27 mouse cellular contexts compared by ENCODE assay signal in the genomic region with DNA sequence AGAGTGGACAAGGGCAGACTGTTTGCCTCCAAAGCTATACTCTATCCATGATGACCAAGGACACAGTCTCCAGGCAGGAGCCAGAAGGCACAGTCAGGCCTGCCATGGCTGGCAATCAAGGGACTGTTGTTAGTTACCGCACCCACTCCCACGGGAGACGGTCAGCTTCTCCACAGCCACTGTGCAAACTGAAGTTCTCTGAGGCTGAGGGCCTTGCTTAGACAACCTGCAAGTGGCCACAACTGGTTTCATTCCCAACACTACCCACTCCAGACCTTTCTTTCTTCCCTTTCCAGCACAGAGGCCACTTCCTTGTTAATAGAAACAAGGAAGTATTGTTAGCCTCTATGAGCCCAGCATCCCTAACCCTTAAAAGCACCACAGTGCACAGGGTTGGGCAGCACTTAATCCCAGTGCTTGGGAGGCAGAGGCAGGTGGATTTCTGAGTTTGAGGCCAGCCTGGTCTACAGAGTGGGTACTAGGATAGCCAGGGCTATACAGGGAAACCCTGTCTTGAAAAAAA. TPM values are rescaled to one million over a fixed set of nuclear protein-coding genes. Genes with fewer than 3 reads are reported as not detected.
A peak's percentile ranks its signal among the peaks of the same experiment; 100 is the strongest.
DNase-seq lines count a peak whose midpoint lies in the region; ATAC-seq and TF ChIP-seq lines count a peak whose summit lies in the region.
"Had no signal": no experiment of that assay in that cellular context is flagged by ENCODE, and none has a peak within 500 bp of the region (broad histone marks: within the 10 kb centered on the region; RNA-seq: fewer than 3 reads in every experiment).

No protein-coding gene starts in this region.

- no peak for TF ChIP-seq EP300 in liver, postnatal 0 days (IDR thresholded peaks at IDR 0.05; ENCODE audit: low read depth)

- TF ChIP-seq CTCF in liver, postnatal 0 days (IDR thresholded peaks at IDR 0.05; ENCODE audit: low read depth) = no peak
- TF ChIP-seq CTCF in intestine, postnatal 0 days (IDR thresholded peaks at IDR 0.05; ENCODE audit: low read depth) = no peak

- no peaks in the 10 kb centered on the region for H3K27me3 ChIP-seq in liver, embryonic 12.5 days (replicated peaks)
- no peaks in the 10 kb centered on the region for H3K27me3 ChIP-seq in liver, postnatal 0 days (ENCODE audit: insufficient read depth, low read length)
- H3K27me3 ChIP-seq in intestine, postnatal 0 days (replicated peaks; ENCODE audit: control insufficient read depth, insufficient read depth, low read length) = no peaks in the 10 kb centered on the region
- no peaks in the 10 kb centered on the region for H3K27me3 ChIP-seq in liver, embryonic 16.5 days (ENCODE audit: control insufficient read depth, insufficient read depth, low read depth, low read length)
- H3K27me3 ChIP-seq: embryonic facial prominence, embryonic 15.5 days; limb, embryonic 15.5 days; midbrain, embryonic 12.5 days had no signal

- WGBS in liver, embryonic 12.5 days (ENCODE audit: insufficient replicate concordance) = 89% methylated on average over 3 of the region's 3 CpGs
- WGBS in liver, postnatal 0 days (ENCODE audit: insufficient replicate concordance) = 84% methylated on average over 3 of the region's 3 CpGs
- 91% methylated on average over 3 of the region's 3 CpGs for WGBS in intestine, postnatal 0 days
- WGBS in liver, embryonic 16.5 days (ENCODE audit: insufficient replicate concordance) = 90% methylated on average over 3 of the region's 3 CpGs

- H3K9ac ChIP-seq in liver, embryonic 12.5 days = peak overlapping the region; percentile 91
- H3K9ac ChIP-seq in liver, postnatal 0 days (replicated peaks) = no peak overlapping the region
- no peak overlapping the region for H3K9ac ChIP-seq in intestine, postnatal 0 days (ENCODE audit: low read depth, low read length)
- peak overlapping the region; percentile 13 for H3K9ac ChIP-seq in liver, embryonic 16.5 days (ENCODE audit: low read depth, low read length)
- H3K9ac ChIP-seq: embryonic facial prominence, embryonic 15.5 days; limb, embryonic 15.5 days; midbrain, embryonic 12.5 days had no signal

- H3K27ac ChIP-seq in liver, embryonic 12.5 days = peak overlapping the region; percentile 95
- H3K27ac ChIP-seq in liver, postnatal 0 days (ENCODE audit: low read depth) = no peak overlapping the region
- no peak overlapping the region for H3K27ac ChIP-seq in intestine, postnatal 0 days (ENCODE audit: low read depth, low read length)
- H3K27ac ChIP-seq in liver, embryonic 16.5 days (ENCODE audit: low read length) = 0 out of 2 replicates have a peak overlapping the region, but pooled peaks have one; percentile 23
- H3K27ac ChIP-seq: embryonic facial prominence, embryonic 15.5 days; forebrain, embryonic 10.5 days; hindbrain, postnatal 0 days; kidney, postnatal 0 days; limb, embryonic 15.5 days; midbrain, embryonic 12.5 days had no signal

- peaks cover 96% of the 10 kb centered on the region for H3K36me3 ChIP-seq in liver, embryonic 12.5 days
- peaks cover 17% of the 10 kb centered on the region for H3K36me3 ChIP-seq in liver, postnatal 0 days (replicated peaks; ENCODE audit: insufficient read depth, low read length)
- no peaks in the 10 kb centered on the region for H3K36me3 ChIP-seq in intestine, postnatal 0 days (ENCODE audit: control insufficient read depth, insufficient read depth)
- H3K36me3 ChIP-seq in liver, embryonic 16.5 days (ENCODE audit: control insufficient read depth, insufficient read depth) = peaks cover 43% of the 10 kb centered on the region
- H3K36me3 ChIP-seq: embryonic facial prominence, embryonic 15.5 days; forebrain, embryonic 10.5 days; limb, embryonic 15.5 days; midbrain, embryonic 12.5 days had no signal

- H3K4me1 ChIP-seq in liver, embryonic 12.5 days = peaks cover 83% of the 10 kb centered on the region
- peaks cover 5% of the 10 kb centered on the region; the same call in 1 of the 2 replicates for H3K4me1 ChIP-seq in liver, postnatal 0 days (ENCODE audit: insufficient read depth)
- no peaks in the 10 kb centered on the region for H3K4me1 ChIP-seq in intestine, postnatal 0 days (replicated peaks; ENCODE audit: control insufficient read depth, insufficient read depth, low read length)
- H3K4me1 ChIP-seq in liver, embryonic 16.5 days (ENCODE audit: control insufficient read depth, low read depth, low read length) = peaks cover 42% of the 10 kb centered on the region

- DNase-seq in liver, postnatal 0 days = no peak
- DNase-seq in frontal cortex, postnatal 25 days (ENCODE audit: low spot score in 2 of 2) = no peak
- DNase-seq in right cerebral cortex, postnatal 4 days = no peak
- DNase-seq: adrenal gland, postnatal 14 days; cerebellum, adult 9-10 months; gastrocnemius, postnatal 25 days; kidney, adult 2 months; layer of hippocampus, adult 9-11 months; right cerebral cortex, postnatal 25 days; thymus, adult 2 months; thymus, postnatal 4 days had no signal

- peak overlapping the region; percentile 81 for H3K4me3 ChIP-seq in liver, embryonic 12.5 days
- no peak overlapping the region for H3K4me3 ChIP-seq in liver, postnatal 0 days (ENCODE audit: low read depth, low read length)
- no peak overlapping the region for H3K4me3 ChIP-seq in intestine, postnatal 0 days (ENCODE audit: low read depth, low read length)
- peak overlapping the region; percentile 23 for H3K4me3 ChIP-seq in liver, embryonic 16.5 days (ENCODE audit: low read depth, low read length)
- H3K4me3 ChIP-seq: embryonic facial prominence, embryonic 15.5 days; forebrain, embryonic 10.5 days; limb, embryonic 15.5 days; midbrain, embryonic 12.5 days had no signal

- ATAC-seq in liver, embryonic 12.5 days = no peak
- ATAC-seq in liver, postnatal 0 days = no peak
- peak; percentile 31; the same call in 1 of the 2 replicates for ATAC-seq in intestine, postnatal 0 days
- no peak for ATAC-seq in liver, embryonic 16.5 days (ENCODE audit: low read depth)
- no peak for ATAC-seq in inflammation-experienced regulatory T-cells, adult 6 months
- ATAC-seq: forebrain, embryonic 16.5 days; hindbrain, postnatal 0 days had no signal

- H3K4me2 ChIP-seq in liver, embryonic 12.5 days = peak overlapping the region; percentile 84
- H3K4me2 ChIP-seq in liver, postnatal 0 days (ENCODE audit: low read depth, low read length) = no peak overlapping the region
- no peak overlapping the region for H3K4me2 ChIP-seq in intestine, postnatal 0 days (replicated peaks; ENCODE audit: low read depth)
- peak overlapping the region; percentile 71 for H3K4me2 ChIP-seq in liver, embryonic 16.5 days (ENCODE audit: low read depth, low read length)
- H3K4me2 ChIP-seq: embryonic facial prominence, embryonic 15.5 days; heart, embryonic 11.5 days; limb, embryonic 15.5 days; midbrain, embryonic 12.5 days had no signal

- no peaks in the 10 kb centered on the region for H3K9me3 ChIP-seq in liver, embryonic 12.5 days (replicated peaks)
- no peaks in the 10 kb centered on the region for H3K9me3 ChIP-seq in liver, postnatal 0 days (ENCODE audit: low read length)
- H3K9me3 ChIP-seq in intestine, postnatal 0 days (ENCODE audit: control insufficient read depth) = no peaks in the 10 kb centered on the region
- H3K9me3 ChIP-seq in liver, embryonic 16.5 days (replicated peaks; ENCODE audit: control insufficient read depth, low read length) = no peaks in the 10 kb centered on the region
- H3K9me3 ChIP-seq: embryonic facial prominence, embryonic 15.5 days; forebrain, embryonic 10.5 days; limb, embryonic 15.5 days; midbrain, embryonic 12.5 days had no signal

RNA-seq across cellular contexts. Expression of a gene that starts 5.8 kb away (rescaled TPM):
- 97.6 and 97.7 TPM in 2 replicates for polyA plus RNA-seq in liver, embryonic 12.5 days (2016; fragmentation: Nextera tagmentation; extraction: Ambion mirVana)
- polyA plus RNA-seq in liver, postnatal 0 days (2015; fragmentation: Nextera tagmentation; extraction: Ambion mirVana) = 32.7 and 33.8 TPM in 2 replicates
- polyA plus RNA-seq in intestine, postnatal 0 days (2015; fragmentation: Nextera tagmentation; extraction: Ambion mirVana) = not detected in 2 replicates
- 74.2 and 77.0 TPM in 2 replicates for polyA plus RNA-seq in liver, embryonic 16.5 days (2015; fragmentation: Nextera tagmentation; extraction: Ambion mirVana)
- polyA plus RNA-seq in inflammation-experienced regulatory T-cells, adult 6 months (2017; shearing (Covaris generic)) = 1 to 10 TPM in 2 of 3 experiments, under 1 TPM in 1; 0.57 to 1.3 (median 1.3) TPM
- polyA plus RNA-seq: C2C12; forebrain, embryonic 16.5 days; heart, postnatal 0 days; hindbrain, embryonic 11.5 days; hindbrain, postnatal 0 days; kidney, postnatal 0 days had no signal

RNA-seq across cellular contexts. Expression of a gene that starts 6.2 kb away (rescaled TPM):
- 0.23 and 0.27 TPM in 2 replicates for polyA plus RNA-seq in liver, embryonic 12.5 days (2016; fragmentation: Nextera tagmentation; extraction: Ambion mirVana)
- polyA plus RNA-seq in liver, postnatal 0 days (2015; fragmentation: Nextera tagmentation; extraction: Ambion mirVana) = 0.33 and 0.48 TPM in 2 replicates
- 0.29 and 0.37 TPM in 2 replicates for polyA plus RNA-seq in intestine, postnatal 0 days (2015; fragmentation: Nextera tagmentation; extraction: Ambion mirVana)
- 0.38 and 0.64 TPM in 2 replicates for polyA plus RNA-seq in liver, embryonic 16.5 days (2015; fragmentation: Nextera tagmentation; extraction: Ambion mirVana)
- 1 to 10 TPM; 3.1 to 5.0 (median 4.9) TPM for polyA plus RNA-seq in inflammation-experienced regulatory T-cells, adult 6 months (2017; shearing (Covaris generic))
- polyA plus RNA-seq: large intestine, adult 2 months; thymus, adult 2 months had no signal

RNA-seq across cellular contexts. Expression of a gene that starts 6.2 kb away (rescaled TPM):
- polyA plus RNA-seq in liver, embryonic 12.5 days (2016; fragmentation: Nextera tagmentation; extraction: Ambion mirVana) = 61.5 and 66.4 TPM in 2 replicates
- polyA plus RNA-seq in liver, postnatal 0 days (2015; fragmentation: Nextera tagmentation; extraction: Ambion mirVana) = 60.6 and 62.2 TPM in 2 replicates
- polyA plus RNA-seq in intestine, postnatal 0 days (2015; fragmentation: Nextera tagmentation; extraction: Ambion mirVana) = 116 and 129 TPM in 2 replicates
- polyA plus RNA-seq in liver, embryonic 16.5 days (2015; fragmentation: Nextera tagmentation; extraction: Ambion mirVana) = 48.6 and 55.5 TPM in 2 replicates
- polyA plus RNA-seq in inflammation-experienced regulatory T-cells, adult 6 months (2017; shearing (Covaris generic)) = 100 to 1,000 TPM in 1 of 3 experiments, 10 to 100 TPM in 2; 86.3 to 118 (median 89.8) TPM

RNA-seq across cellular contexts. Expression of a gene that starts 21.2 kb away (rescaled TPM):
- 55.5 and 58.2 TPM in 2 replicates for polyA plus RNA-seq in liver, embryonic 12.5 days (2016; fragmentation: Nextera tagmentation; extraction: Ambion mirVana)
- 19.0 and 20.2 TPM in 2 replicates for polyA plus RNA-seq in liver, postnatal 0 days (2015; fragmentation: Nextera tagmentation; extraction: Ambion mirVana)
- polyA plus RNA-seq in intestine, postnatal 0 days (2015; fragmentation: Nextera tagmentation; extraction: Ambion mirVana) = 23.8 and 26.3 TPM in 2 replicates
- 45.6 and 46.2 TPM in 2 replicates for polyA plus RNA-seq in liver, embryonic 16.5 days (2015; fragmentation: Nextera tagmentation; extraction: Ambion mirVana)
- polyA plus RNA-seq in inflammation-experienced regulatory T-cells, adult 6 months (2017; shearing (Covaris generic)) = 100 to 1,000 TPM in 2 of 3 experiments, 10 to 100 TPM in 1; 90.7 to 159 (median 116) TPM

RNA-seq across cellular contexts. Expression of a gene that starts 21.4 kb away (rescaled TPM):
- polyA plus RNA-seq in liver, embryonic 12.5 days (2016; fragmentation: Nextera tagmentation; extraction: Ambion mirVana) = 19.8 and 21.6 TPM in 2 replicates
- polyA plus RNA-seq in liver, postnatal 0 days (2015; fragmentation: Nextera tagmentation; extraction: Ambion mirVana) = 6.3 and 6.8 TPM in 2 replicates
- 18.2 TPM in 2 replicates for polyA plus RNA-seq in intestine, postnatal 0 days (2015; fragmentation: Nextera tagmentation; extraction: Ambion mirVana)
- polyA plus RNA-seq in liver, embryonic 16.5 days (2015; fragmentation: Nextera tagmentation; extraction: Ambion mirVana) = 16.0 and 16.3 TPM in 2 replicates
- 10 to 100 TPM; 32.9 to 40.0 (median 39.0) TPM for polyA plus RNA-seq in inflammation-experienced regulatory T-cells, adult 6 months (2017; shearing (Covaris generic))

Comparison
In these comparisons a context has a peak if more than half of its experiments do, and no peak if none do; other contexts are left out.
1. H3K27ac ChIP-seq: peak in liver, embryonic 12.5 days (single experiment) and liver, embryonic 16.5 days (single experiment); none in liver, postnatal 0 days (single experiment) and intestine, postnatal 0 days (single experiment).
2. H3K4me2 ChIP-seq: peak in liver, embryonic 12.5 days (single experiment) and liver, embryonic 16.5 days (single experiment); none in liver, postnatal 0 days (single experiment) and intestine, postnatal 0 days (single experiment).
3. H3K4me3 ChIP-seq: peak in liver, embryonic 12.5 days (single experiment) and liver, embryonic 16.5 days (single experiment); none in liver, postnatal 0 days (single experiment) and intestine, postnatal 0 days (single experiment).
4. H3K9ac ChIP-seq: peak in liver, embryonic 12.5 days (single experiment) and liver, embryonic 16.5 days (single experiment); none in liver, postnatal 0 days (single experiment) and intestine, postnatal 0 days (single experiment).
5. RNA of a gene that starts 5.8 kb away (polyA plus RNA-seq): 97.6 to 97.7 TPM in liver, embryonic 12.5 days, 74.2 to 77.0 TPM in liver, embryonic 16.5 days and 32.7 to 33.8 TPM in liver, postnatal 0 days; 0.57 to 1.3 TPM in inflammation-experienced regulatory T-cells, adult 6 months and not detected in intestine, postnatal 0 days; every median in the first group is over 10 times any median in the second.